Mouse (Mus musculus) liver, postnatal 0 days (tissue): Measurements from ENCODE around the gene Snapc4. TPM values are rescaled to one million over a fixed set of nuclear protein-coding genes. Genes with fewer than 3 reads are reported as not detected.

Experiments used
- ATAC-seq: fragments of 200-750 bp; cut with Nextera tagmentation; 2 replicates; pipeline ENCODE4 v1.8.0; 2017; ENCODE audit warnings: mild to moderate bottlenecking, moderate library complexity
- DNase-seq: peaks from one replicate; pipeline ENCODE4 v3.0.0-alpha.2; 2016
- H3K27ac ChIP-seq: fragments of 300-500 bp; sonication (generic); 2 replicates; pipeline ENCODE4 v1.5.1; 2014; ENCODE audit warnings: antibody characterized with exemption, moderate library complexity, mild to moderate bottlenecking, low read depth
- H3K27me3 ChIP-seq: fragments of 300-500 bp; sonication (generic); 2 replicates; pipeline ENCODE4 v1.6.1; 2014; ENCODE audit warnings: low read length, control low read depth, mixed read lengths; ENCODE audit not compliant: insufficient read depth
- H3K36me3 ChIP-seq: fragments of 300-500 bp; sonication (generic); replicated peaks from 2 replicates; pipeline ENCODE4 v1.6.1; 2014; ENCODE audit warnings: mild to moderate bottlenecking, control low read depth, low read length, moderate library complexity, mixed read lengths; ENCODE audit not compliant: insufficient read depth
- H3K4me1 ChIP-seq: fragments of 300-500 bp; sonication (generic); 2 replicates; pipeline ENCODE4 v1.6.1; 2014; ENCODE audit warnings: antibody characterized with exemption, mild to moderate bottlenecking, control low read depth; ENCODE audit not compliant: insufficient read depth
- H3K4me2 ChIP-seq: fragments of 300-500 bp; sonication (generic); 2 replicates; pipeline ENCODE4 v1.6.1; 2014; ENCODE audit warnings: low read depth, mild to moderate bottlenecking, low read length, moderate library complexity, mixed read lengths
- H3K4me3 ChIP-seq: fragments of 300-500 bp; sonication (generic); 2 replicates; pipeline ENCODE4 v1.5.1; 2014; ENCODE audit warnings: low read depth, low read length
- H3K9ac ChIP-seq: fragments of 300-500 bp; sonication (generic); replicated peaks from 2 replicates; pipeline ENCODE4 v1.6.1; 2014; ENCODE audit warnings: mild to moderate bottlenecking, moderate library complexity
- H3K9me3 ChIP-seq: fragments of 300-500 bp; sonication (generic); 2 replicates; pipeline ENCODE4 v1.6.1; 2016; ENCODE audit warnings: mild to moderate bottlenecking, control low read depth, low read length, mixed read lengths
- CTCF ChIP-seq: sonication (generic); IDR thresholded peaks from 2 replicates; pipeline ENCODE4 v1.5.1; 2016; ENCODE audit warnings: antibody characterized with exemption, low read depth
- EP300 ChIP-seq: IDR thresholded peaks from 2 replicates; pipeline ENCODE4 v1.6.1; 2016; ENCODE audit warnings: antibody characterized with exemption, low read depth, mild to moderate bottlenecking
- WGBS: fragments of 180-500 bp; shearing (Covaris S2); extraction: QIAGEN DNeasy Blood & Tissue Kit; methylation state at CpG from one replicate; pipeline ENCODE4 v1.1.7; 2014; ENCODE audit not compliant: insufficient replicate concordance; 5-methylcytosine and 5-hydroxymethylcytosine counted together
- polyA plus RNA-seq: library from polyadenylated mRNA; unstranded; fragments of >200 nt; fragmentation: Nextera tagmentation; extraction: Ambion mirVana; gene quantifications from 2 replicates; pipeline ENCODE4 v1.2.1, GENCODE M21; 2015

Snapc4 gene
- polyA plus RNA-seq, 1 experiment from 2014 or later: 5.5 TPM

DNA sequence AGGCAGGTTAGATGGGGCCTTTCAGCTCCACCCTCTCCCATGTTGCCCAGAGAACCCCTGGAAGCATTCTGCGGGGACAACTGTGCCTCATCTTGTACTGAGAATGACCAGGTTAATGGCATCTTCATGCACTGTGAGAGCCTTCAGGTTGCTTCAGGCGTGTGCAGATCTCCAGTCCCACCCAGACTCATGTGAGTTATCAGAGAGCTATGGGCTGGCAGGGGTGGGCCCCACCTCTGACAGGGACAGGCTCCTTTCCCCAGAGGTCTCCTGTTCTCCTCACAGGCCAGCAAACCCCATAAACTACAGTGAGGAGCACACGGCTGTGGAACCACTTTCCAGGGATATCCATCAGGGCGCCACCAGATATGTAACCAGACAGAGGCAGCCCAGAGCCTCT is 20.6 kb upstream of the Snapc4 start:
- H3K9me3 ChIP-seq: no peaks in the 10 kb centered on the region
- peaks cover 55% of the 10 kb centered on the region for H3K36me3 ChIP-seq
- H3K4me3 ChIP-seq: no peak overlapping the region
- no peak overlapping the region for H3K9ac ChIP-seq
- no peak overlapping the region for H3K4me2 ChIP-seq
- TF ChIP-seq EP300: no peak
- TF ChIP-seq CTCF: no peak
- no peaks in the 10 kb centered on the region for H3K27me3 ChIP-seq
- 79% methylated on average over 4 of the region's 4 CpGs for WGBS
- no peak for DNase-seq
- peaks cover 3% of the 10 kb centered on the region for H3K4me1 ChIP-seq
- ATAC-seq: no peak
- no peak overlapping the region for H3K27ac ChIP-seq

DNA sequence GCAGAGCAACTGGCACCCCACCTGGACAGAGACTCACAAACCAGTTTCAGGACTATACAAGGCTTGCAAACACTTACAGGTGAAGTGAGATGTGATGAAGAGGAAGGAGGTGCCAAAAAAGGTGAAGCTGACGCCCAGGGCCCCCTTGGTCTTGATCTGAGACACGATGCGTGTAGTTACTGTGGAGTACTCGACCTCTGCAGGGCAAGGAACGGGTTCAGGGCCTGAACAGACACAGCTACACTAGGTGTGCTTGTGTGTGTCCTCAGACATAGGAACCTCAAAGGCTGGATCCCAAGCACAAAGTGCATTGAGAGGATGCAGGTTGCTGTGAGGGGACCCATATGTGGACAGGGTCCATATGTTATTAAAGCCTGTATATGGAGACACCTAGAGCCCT is 19.8 kb upstream of the Snapc4 start:
- Histone ChIP-seq H3K4me3 (no peak overlapping the region), H3K4me1 (no peaks in the 10 kb centered on the region), H3K9me3 (no peaks in the 10 kb centered on the region), H3K9ac (no peak overlapping the region), H3K27ac (no peak overlapping the region), H3K36me3 (peaks cover 62% of the 10 kb centered on the region), H3K27me3 (no peaks in the 10 kb centered on the region), H3K4me2 (no peak overlapping the region)
- ATAC-seq: no peak
- DNase-seq: no peak
- WGBS: 86% methylated on average over 5 of the region's 5 CpGs
- TF ChIP-seq CTCF (no peak), EP300 (no peak)

DNA sequence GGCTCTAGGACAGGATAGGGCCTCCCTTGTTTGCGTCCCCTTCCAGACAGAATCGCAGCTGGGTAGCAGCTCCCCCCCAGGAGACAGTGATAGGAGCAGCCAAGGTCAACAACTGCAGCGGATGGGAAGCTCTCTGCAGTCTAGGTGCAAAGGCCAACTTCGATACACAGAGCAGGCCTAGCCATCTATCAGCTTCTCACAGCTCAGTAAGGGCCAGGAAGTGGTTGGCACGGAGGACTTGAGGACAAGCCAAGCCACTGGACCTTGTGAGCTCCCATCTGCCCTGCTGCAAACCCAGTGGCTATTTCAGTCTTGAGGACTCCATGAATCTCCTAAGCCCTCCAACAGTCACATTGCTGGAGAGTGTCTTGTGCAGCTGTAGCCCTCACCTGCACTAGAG is 19.2 kb upstream of the Snapc4 start:
- H3K27me3 ChIP-seq: no peaks in the 10 kb centered on the region
- peaks cover 69% of the 10 kb centered on the region for H3K36me3 ChIP-seq
- 51% methylated on average over 5 of the region's 5 CpGs for WGBS
- H3K4me3 ChIP-seq: no peak overlapping the region
- no peak for DNase-seq
- no peaks in the 10 kb centered on the region for H3K9me3 ChIP-seq
- no peak overlapping the region for H3K27ac ChIP-seq
- TF ChIP-seq CTCF (no peak), EP300 (no peak)
- peak; percentile 74 for ATAC-seq
- no peaks in the 10 kb centered on the region for H3K4me1 ChIP-seq
- H3K9ac ChIP-seq: no peak overlapping the region
- no peak overlapping the region for H3K4me2 ChIP-seq

DNA sequence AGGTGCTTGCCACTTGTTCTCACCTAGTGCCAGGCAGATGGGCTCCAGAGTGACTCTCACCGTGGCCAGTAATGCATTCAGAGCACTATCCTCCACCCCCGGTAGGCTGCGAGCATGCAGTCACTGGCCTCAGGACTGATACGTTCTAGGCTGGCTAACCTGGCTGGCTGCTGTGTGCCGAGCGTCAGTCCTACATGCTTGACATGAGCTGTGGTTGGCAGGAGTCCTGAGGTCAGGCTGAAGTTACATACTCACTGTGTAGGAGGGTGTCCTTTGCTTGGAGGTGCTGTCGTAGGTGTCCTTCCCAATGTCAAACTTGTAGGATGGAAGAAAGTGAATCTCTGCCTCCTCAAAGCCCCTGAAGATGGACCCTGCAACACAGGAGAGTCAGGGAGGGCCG is 18.5 kb upstream of the Snapc4 start:
- H3K36me3 ChIP-seq: peaks cover 75% of the 10 kb centered on the region
- no peak for ATAC-seq
- no peaks in the 10 kb centered on the region for H3K9me3 ChIP-seq
- no peaks in the 10 kb centered on the region for H3K27me3 ChIP-seq
- no peaks in the 10 kb centered on the region for H3K4me1 ChIP-seq
- WGBS: 80% methylated on average over 8 of the region's 8 CpGs
- TF ChIP-seq EP300 (no peak), CTCF (no peak)
- H3K4me3 ChIP-seq: no peak overlapping the region
- H3K9ac ChIP-seq: no peak overlapping the region
- H3K27ac ChIP-seq: no peak overlapping the region
- H3K4me2 ChIP-seq: no peak overlapping the region
- DNase-seq: no peak

DNA sequence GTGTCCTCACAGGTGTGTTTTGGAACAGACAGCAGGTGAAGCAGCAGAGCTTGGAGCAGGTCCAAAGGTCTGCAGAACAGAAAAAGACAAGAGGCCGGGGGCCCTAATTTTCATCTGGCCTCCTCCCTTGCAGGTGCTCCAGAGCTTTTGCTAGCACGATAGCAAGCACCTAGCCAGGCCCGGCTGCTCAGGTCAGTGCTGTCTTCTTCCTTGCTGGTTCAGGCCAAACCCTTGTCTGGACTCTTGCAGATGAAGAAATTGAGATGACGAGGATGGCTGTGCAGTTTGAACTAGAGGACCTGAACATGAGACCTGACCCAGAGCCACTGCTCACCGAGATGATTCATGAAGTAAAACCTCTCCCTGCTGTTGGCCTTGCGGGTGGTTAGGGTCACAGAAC is 11.2 kb upstream of the Snapc4 start:
- Histone ChIP-seq H3K9me3 (no peaks in the 10 kb centered on the region), H3K36me3 (peaks cover 70% of the 10 kb centered on the region), H3K4me3 (no peak overlapping the region), H3K4me1 (peaks cover 13% of the 10 kb centered on the region), H3K27me3 (no peaks in the 10 kb centered on the region), H3K4me2 (no peak overlapping the region), H3K9ac (no peak overlapping the region), H3K27ac (no peak overlapping the region)
- 88% methylated on average over 6 of the region's 6 CpGs for WGBS
- TF ChIP-seq EP300 (no peak), CTCF (no peak)
- ATAC-seq (no peak), DNase-seq (no peak)

DNA sequence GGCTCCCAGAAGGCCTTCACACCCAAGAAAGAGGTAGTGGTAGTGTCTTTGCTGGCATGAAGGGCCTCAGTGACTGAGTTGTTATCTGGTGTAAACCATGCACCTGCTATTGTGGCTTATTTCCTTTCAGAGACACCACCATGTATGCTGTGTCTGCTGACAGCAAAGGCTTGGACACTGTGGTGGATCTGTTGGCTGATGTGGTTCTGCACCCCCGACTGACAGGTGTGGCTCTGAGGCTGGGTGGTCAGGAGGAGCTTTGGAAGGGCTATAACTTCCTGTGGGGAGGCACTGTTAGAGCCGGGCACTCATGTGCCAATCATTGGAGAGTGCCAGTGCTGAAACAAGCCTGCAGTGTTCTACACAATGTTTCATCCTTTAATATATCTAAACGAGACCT is 10.5 kb upstream of the Snapc4 start:
- Histone ChIP-seq H3K4me2 (no peak overlapping the region), H3K9ac (no peak overlapping the region), H3K36me3 (peaks cover 69% of the 10 kb centered on the region), H3K27me3 (no peaks in the 10 kb centered on the region), H3K4me3 (no peak overlapping the region), H3K9me3 (no peaks in the 10 kb centered on the region), H3K27ac (no peak overlapping the region), H3K4me1 (peaks cover 13% of the 10 kb centered on the region)
- DNase-seq (no peak), ATAC-seq (no peak)
- TF ChIP-seq EP300 (no peak), CTCF (no peak)
- 63% methylated on average over 3 of the region's 3 CpGs for WGBS

DNA sequence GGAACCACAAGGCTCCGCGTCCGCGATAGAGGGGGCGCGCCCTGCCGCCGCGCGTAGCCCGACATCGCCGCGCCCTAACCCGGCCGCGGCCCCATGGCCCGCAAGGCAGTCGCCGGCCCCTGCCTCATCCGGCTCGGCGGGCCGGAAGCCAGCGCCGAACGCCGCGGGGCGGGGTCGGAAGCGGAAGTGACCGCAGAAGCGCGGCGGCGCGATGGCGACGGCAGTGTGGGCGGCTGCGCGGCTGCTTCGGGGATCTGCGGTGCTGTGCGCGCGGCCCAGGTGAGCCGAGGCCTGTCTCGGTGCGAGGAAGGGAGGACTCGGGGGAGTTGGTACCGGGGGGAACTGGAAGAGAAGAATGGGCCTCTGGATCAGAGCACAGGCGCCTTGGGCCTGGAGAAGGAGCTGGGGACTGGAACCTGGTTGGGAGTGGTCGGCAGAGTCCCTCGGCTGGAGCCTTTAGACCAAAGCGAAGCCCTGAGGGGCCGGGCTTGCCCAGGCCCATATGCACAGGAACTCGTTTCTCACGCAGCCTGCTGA is 8.8 kb upstream of the Snapc4 start, which contains the start of the genes Entr1 and Pmpca:
Gene Entr1 (minus strand): TSS at position 163 of the 537 bp plus-strand sequence.
Gene Pmpca (plus strand): TSS at position 186 of the 537 bp plus-strand sequence.
- Histone ChIP-seq H3K4me2 (peak within 1 kb of the TSS; percentile 94), H3K4me1 (peaks cover 13% of the 10 kb centered on the region), H3K27me3 (no peaks in the 10 kb centered on the region), H3K36me3 (peaks cover 68% of the 10 kb centered on the region), H3K4me3 (peak within 1 kb of the TSS; percentile 92), H3K9ac (peak within 1 kb of the TSS; percentile 96), H3K9me3 (no peaks in the 10 kb centered on the region), H3K27ac (peak within 1 kb of the TSS; percentile 67)
- peak; percentile 91 for DNase-seq
- TF ChIP-seq CTCF (no peak), EP300 (no peak)
- WGBS: 0% methylated on average over 36 of the region's 60 CpGs
- peak; percentile 93 for ATAC-seq
